Mouse (Mus musculus): ENCODE results near the gene Bpifb1. TPM values are rescaled to one million over a fixed set of nuclear protein-coding genes. Genes with fewer than 3 reads are reported as not detected.

Gene Bpifb1
- 1.4 and 1.5 TPM in 2 replicates for polyA plus RNA-seq (2012; rRNA removed)

DNA sequence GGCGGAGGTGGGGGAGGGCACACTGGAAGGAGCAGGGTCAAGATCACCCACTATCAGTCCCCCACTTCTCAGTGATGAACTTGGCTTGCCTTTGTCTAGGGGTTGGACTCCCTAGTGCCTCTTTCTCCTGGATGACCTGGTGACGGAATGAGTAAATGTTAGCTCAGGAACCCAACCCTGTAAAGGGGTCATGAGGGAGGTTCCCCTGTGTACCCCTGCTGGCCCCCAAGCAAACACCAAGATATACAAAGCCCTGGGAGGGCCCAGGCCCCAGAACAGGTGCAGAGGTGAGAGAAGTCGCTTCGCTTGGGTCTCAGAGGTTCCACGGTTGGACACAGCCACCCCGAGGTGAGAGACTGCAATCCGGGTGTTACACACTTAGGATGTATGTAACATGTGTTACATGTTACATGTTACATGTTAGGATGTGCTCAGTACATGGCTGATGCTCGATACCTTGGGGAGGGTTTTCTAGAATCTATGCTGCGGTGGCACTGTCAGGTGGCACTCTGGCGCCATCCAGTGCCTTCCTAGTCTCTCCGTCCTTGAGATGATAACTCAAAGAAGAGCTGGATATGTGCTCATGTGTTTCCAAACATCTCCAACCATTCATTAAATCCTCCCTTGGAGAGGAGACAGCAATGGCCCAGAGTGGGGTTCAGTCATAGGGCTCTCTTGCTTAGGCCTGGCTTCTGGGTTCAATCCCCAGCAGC is at the start of gene Bpifb1:
Gene Bpifb1, plus strand, starts transcription at position 273 of the 713 bp plus-strand sequence.
- H3K36me3 ChIP-seq (ENCODE audit: control insufficient read depth, insufficient read depth, low read length), result no peaks in the 10 kb centered on the region
- H3K27ac ChIP-seq (ENCODE audit: control insufficient read depth, insufficient read depth, low read length), result no peak within 1 kb of the TSS
- DNase-seq, result no peak
- H3K4me3 ChIP-seq (ENCODE audit: control insufficient read depth, insufficient read depth, low read length), result no peak within 1 kb of the TSS
- WGBS, result 87% methylated on average over 11 of the region's 11 CpGs
- H3K4me1 ChIP-seq (replicated peaks; ENCODE audit: control insufficient read depth, insufficient read depth, low read length), result no peaks in the 10 kb centered on the region
- TF ChIP-seq POLR2A (IDR thresholded peaks at IDR 0.05; ENCODE audit: control insufficient read depth, extremely low read depth, insufficient read depth, low read length, poor library complexity), result no peak
- no peak for TF ChIP-seq CTCF (IDR thresholded peaks at IDR 0.05; ENCODE audit: borderline replicate concordance, control insufficient read depth, extremely low read depth, insufficient read depth, low read length, poor library complexity)
- H3K27me3 ChIP-seq (ENCODE audit: control insufficient read depth, insufficient read depth, low read length), result no peaks in the 10 kb centered on the region

- no peak within 1 kb of the TSS for H3K27ac ChIP-seq (ENCODE audit: control insufficient read depth, insufficient read depth, low read length)
Measured at GRCm38 (mm10) chr2:154142580-154142979, 48.0 kb upstream of the Bpifb1 start, which contains the start of gene Bpifa1. Bpifa1 (plus strand) TSS chr2:154142880.

DNA sequence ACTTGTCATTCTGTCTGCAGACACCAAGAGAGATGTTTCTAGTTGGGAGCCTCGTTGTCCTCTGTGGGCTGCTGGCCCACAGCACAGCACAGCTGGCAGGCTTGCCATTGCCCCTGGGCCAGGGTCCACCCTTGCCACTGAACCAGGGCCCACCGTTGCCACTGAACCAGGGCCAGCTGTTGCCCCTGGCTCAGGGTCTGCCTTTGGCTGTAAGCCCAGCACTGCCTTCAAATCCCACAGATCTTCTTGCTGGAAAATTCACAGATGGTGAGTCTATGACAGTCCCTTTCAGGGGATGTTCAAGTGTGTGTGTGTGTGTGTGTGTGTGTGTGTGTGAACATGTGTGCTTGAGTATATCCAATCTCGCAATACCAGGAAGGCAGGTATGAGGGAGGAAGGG is 46.9 kb upstream of the Bpifb1 start:
- Histone ChIP-seq H3K27me3 (ENCODE audit: control insufficient read depth, insufficient read depth, low read length) (no peaks in the 10 kb centered on the region), H3K4me1 (replicated peaks; ENCODE audit: control insufficient read depth, insufficient read depth, low read length) (no peaks in the 10 kb centered on the region), H3K36me3 (ENCODE audit: control insufficient read depth, insufficient read depth, low read length) (no peaks in the 10 kb centered on the region), H3K27ac (ENCODE audit: control insufficient read depth, insufficient read depth, low read length) (no peak overlapping the region), H3K4me3 (ENCODE audit: control insufficient read depth, insufficient read depth, low read length) (no peak overlapping the region)
- WGBS, result 92% methylated on average over 3 of the region's 3 CpGs
- TF ChIP-seq CTCF (IDR thresholded peaks at IDR 0.05; ENCODE audit: borderline replicate concordance, control insufficient read depth, extremely low read depth, insufficient read depth, low read length, poor library complexity) (no peak), POLR2A (IDR thresholded peaks at IDR 0.05; ENCODE audit: control insufficient read depth, extremely low read depth, insufficient read depth, low read length, poor library complexity) (no peak)
- no peak for DNase-seq

More at GRCm38 (mm10) chr2:154142580-154142979, 48.0 kb upstream of the Bpifb1 start, which contains the start of gene Bpifa1:
- WGBS, result 88% methylated on average over 4 of the region's 4 CpGs
- Histone ChIP-seq H3K36me3 (ENCODE audit: control insufficient read depth, insufficient read depth, low read length) (no peaks in the 10 kb centered on the region), H3K27me3 (ENCODE audit: control insufficient read depth, insufficient read depth, low read length) (no peaks in the 10 kb centered on the region), H3K4me1 (replicated peaks; ENCODE audit: control insufficient read depth, insufficient read depth, low read length) (no peaks in the 10 kb centered on the region), H3K4me3 (ENCODE audit: control insufficient read depth, insufficient read depth, low read length) (no peak within 1 kb of the TSS)
- DNase-seq, result no peak
- TF ChIP-seq CTCF (IDR thresholded peaks at IDR 0.05; ENCODE audit: borderline replicate concordance, control insufficient read depth, extremely low read depth, insufficient read depth, low read length, poor library complexity) (no peak), POLR2A (IDR thresholded peaks at IDR 0.05; ENCODE audit: control insufficient read depth, extremely low read depth, insufficient read depth, low read length, poor library complexity) (no peak)

GRCm38 (mm10) chr2:154147496-154147895 is 43.1 kb upstream of the Bpifb1 start:
- H3K4me3 ChIP-seq (ENCODE audit: control insufficient read depth, insufficient read depth, low read length), result no peak overlapping the region
- 89% methylated on average over 4 of the region's 4 CpGs for WGBS
- TF ChIP-seq CTCF (IDR thresholded peaks at IDR 0.05; ENCODE audit: borderline replicate concordance, control insufficient read depth, extremely low read depth, insufficient read depth, low read length, poor library complexity) (no peak), POLR2A (IDR thresholded peaks at IDR 0.05; ENCODE audit: control insufficient read depth, extremely low read depth, insufficient read depth, low read length, poor library complexity) (no peak)
- no peak for DNase-seq
- no peaks in the 10 kb centered on the region for H3K27me3 ChIP-seq (ENCODE audit: control insufficient read depth, insufficient read depth, low read length)
- no peaks in the 10 kb centered on the region for H3K4me1 ChIP-seq (replicated peaks; ENCODE audit: control insufficient read depth, insufficient read depth, low read length)
- no peak overlapping the region for H3K27ac ChIP-seq (ENCODE audit: control insufficient read depth, insufficient read depth, low read length)
- no peaks in the 10 kb centered on the region for H3K36me3 ChIP-seq (ENCODE audit: control insufficient read depth, insufficient read depth, low read length)

DNA sequence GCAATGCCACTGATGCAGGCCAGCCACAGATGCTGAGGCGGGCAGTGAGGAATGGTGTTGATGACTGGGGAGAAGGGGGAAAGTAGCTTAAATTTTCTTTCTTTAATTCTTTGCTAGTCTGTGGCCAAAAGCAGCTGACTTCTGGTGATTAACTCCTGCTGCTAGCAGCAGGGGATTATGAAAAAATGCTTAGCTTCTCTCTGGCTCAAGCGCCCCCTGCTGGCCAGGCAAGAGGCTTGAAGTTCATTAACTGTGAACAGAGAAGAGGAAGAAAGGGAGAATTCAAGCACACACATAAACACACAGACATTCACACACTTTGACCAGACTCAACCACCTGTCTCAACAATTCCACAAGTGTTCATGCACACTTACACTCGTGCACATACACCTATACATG is 32.2 kb upstream of the Bpifb1 start:
- Histone ChIP-seq H3K27ac (ENCODE audit: control insufficient read depth, insufficient read depth, low read length) (no peak overlapping the region), H3K4me3 (ENCODE audit: control insufficient read depth, insufficient read depth, low read length) (no peak overlapping the region), H3K27me3 (ENCODE audit: control insufficient read depth, insufficient read depth, low read length) (no peaks in the 10 kb centered on the region), H3K36me3 (ENCODE audit: control insufficient read depth, insufficient read depth, low read length) (no peaks in the 10 kb centered on the region), H3K4me1 (replicated peaks; ENCODE audit: control insufficient read depth, insufficient read depth, low read length) (no peaks in the 10 kb centered on the region)
- WGBS, result 39% methylated on average over 3 of the region's 3 CpGs
- TF ChIP-seq POLR2A (IDR thresholded peaks at IDR 0.05; ENCODE audit: control insufficient read depth, extremely low read depth, insufficient read depth, low read length, poor library complexity), result no peak
- TF ChIP-seq CTCF (IDR thresholded peaks at IDR 0.05; ENCODE audit: borderline replicate concordance, control insufficient read depth, extremely low read depth, insufficient read depth, low read length, poor library complexity), result no peak
- peak; percentile 24 for DNase-seq

DNA sequence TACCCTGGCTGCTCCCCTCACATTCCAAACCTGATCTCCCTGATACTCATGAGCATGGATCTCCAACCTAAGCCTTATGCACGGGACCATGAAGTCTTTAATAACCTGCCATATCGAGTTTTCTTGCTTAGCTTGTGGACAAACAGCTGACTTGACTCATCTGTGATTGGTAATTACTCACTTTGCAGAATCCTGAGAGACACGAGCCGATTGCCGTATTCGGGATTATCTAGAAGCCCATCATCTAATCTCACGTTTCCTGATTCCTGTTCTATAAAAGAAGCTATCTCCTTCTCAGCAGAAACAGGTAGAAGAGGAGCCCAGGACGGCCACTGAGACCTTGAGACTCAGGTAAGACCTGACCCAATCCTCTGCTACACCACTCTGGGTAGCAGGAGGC is 28.3 kb upstream of the Bpifb1 start, which contains the start of gene Bpifa5:
Gene Bpifa5, plus strand, starts transcription at position 301 of the 400 bp plus-strand sequence.
- Histone ChIP-seq H3K36me3 (ENCODE audit: control insufficient read depth, insufficient read depth, low read length) (no peaks in the 10 kb centered on the region), H3K4me1 (replicated peaks; ENCODE audit: control insufficient read depth, insufficient read depth, low read length) (no peaks in the 10 kb centered on the region), H3K4me3 (ENCODE audit: control insufficient read depth, insufficient read depth, low read length) (no peak within 1 kb of the TSS), H3K27me3 (ENCODE audit: control insufficient read depth, insufficient read depth, low read length) (no peaks in the 10 kb centered on the region), H3K27ac (ENCODE audit: control insufficient read depth, insufficient read depth, low read length) (no peak within 1 kb of the TSS)
- no peak for DNase-seq
- WGBS, result 83% methylated on average over 8 of the region's 8 CpGs
- TF ChIP-seq CTCF (IDR thresholded peaks at IDR 0.05; ENCODE audit: borderline replicate concordance, control insufficient read depth, extremely low read depth, insufficient read depth, low read length, poor library complexity), result no peak
- TF ChIP-seq POLR2A (IDR thresholded peaks at IDR 0.05; ENCODE audit: control insufficient read depth, extremely low read depth, insufficient read depth, low read length, poor library complexity), result no peak

Data from thymus, adult 2 months (tissue).